Mouse (Mus musculus) spleen, adult 2 months (tissue): ENCODE measurements at regions not wholly inside any gene's neighbourhood (a gene's known extent, or its start where the extent isn't known, plus 50 kb on each side); places are given as distances from the start of the nearest gene placed in this dataset.

Experiments used
- CTCF ChIP-seq: fragments of 200-500 bp; IDR thresholded peaks from 2 replicates; pipeline ENCODE4 v1.5.1; 2011; ENCODE audit warnings: mild to moderate bottlenecking, inconsistent platforms; ENCODE audit not compliant: insufficient read depth, insufficient read length, insufficient replicate concordance; ENCODE audit errors: extremely low read depth
- POLR2A ChIP-seq: fragments of 200-500 bp; IDR thresholded peaks from 2 replicates; pipeline ENCODE4 v1.6.1; 2011; ENCODE audit warnings: low read depth, low read length, inconsistent platforms

GRCm38 (mm10) chr1:184320521-184321177 lies 286.5 kb upstream of the 1700056E22Rik start:
- TF ChIP-seq POLR2A (no peak), CTCF (no peak)
